Mouse (Mus musculus) myocyte (in vitro differentiated cells): Measurements from ENCODE around the gene Mx1. TPM values are rescaled to one million over a fixed set of nuclear protein-coding genes. Genes with fewer than 3 reads are reported as not detected.

Source experiments
- H3K27me3 ChIP-seq: one replicate; pipeline ENCODE4 v1.6.1; 2011; ENCODE audit not compliant: control insufficient read depth, insufficient read depth, insufficient read length
- H3K36me3 ChIP-seq: one replicate; pipeline ENCODE4 v1.6.1; 2011; ENCODE audit not compliant: control insufficient read depth, insufficient read depth
- H3K4me2 ChIP-seq: one replicate; pipeline ENCODE4 v1.6.1; 2011; ENCODE audit warnings: low read depth, control low read depth
- H3K4me3 ChIP-seq: one replicate; pipeline ENCODE4 v1.5.1; 2011; ENCODE audit warnings: mild to moderate bottlenecking, control low read depth, moderate library complexity
- H3K79me2 ChIP-seq: one replicate; pipeline ENCODE4 v1.6.1; 2011; ENCODE audit not compliant: control insufficient read depth, insufficient read depth
- H3ac ChIP-seq: one replicate; pipeline ENCODE4 v1.6.1; 2011; ENCODE audit not compliant: control insufficient read depth, insufficient read length
- CEBPB ChIP-seq: IDR thresholded peaks from 2 replicates; pipeline ENCODE4 v1.6.1; 2011; ENCODE audit warnings: mild to moderate bottlenecking, moderate library complexity; ENCODE audit not compliant: poor library complexity, insufficient read depth, severe bottlenecking
- E2F4 ChIP-seq: IDR thresholded peaks from one replicate; pipeline ENCODE4 v1.6.1; 2011; ENCODE audit warnings: mild to moderate bottlenecking, control low read depth, moderate library complexity; ENCODE audit not compliant: insufficient read depth
- MAX ChIP-seq: IDR thresholded peaks from one replicate; pipeline ENCODE4 v1.6.1; 2011; ENCODE audit warnings: low read depth, mild to moderate bottlenecking, control low read depth
- MYOD1 ChIP-seq, 3 experiments: IDR thresholded peaks; one replicate each; pipeline ENCODE4 v1.6.1; 2011; ENCODE audit warnings: control low read depth in 2 of 3, low read depth in 2 of 3, mild to moderate bottlenecking in 2 of 3, moderate library complexity in 1 of 3; ENCODE audit not compliant: insufficient read length in 2 of 3, control insufficient read depth in 1 of 3
- MYOG ChIP-seq, 3 experiments: IDR thresholded peaks; one replicate each; pipeline ENCODE4 v1.6.1; 2011; ENCODE audit warnings: control low read depth in 2 of 3, low read depth in 2 of 3, mild to moderate bottlenecking in 2 of 3; ENCODE audit not compliant: insufficient read length in 2 of 3, control insufficient read depth in 1 of 3, insufficient read depth in 1 of 3
- POLR2A ChIP-seq: IDR thresholded peaks from one replicate; pipeline ENCODE4 v1.6.1; 2011; ENCODE audit warnings: low read depth, mild to moderate bottlenecking, control low read depth, moderate library complexity; ENCODE audit not compliant: insufficient read length
- POLR2AphosphoS2 ChIP-seq: IDR thresholded peaks from one replicate; pipeline ENCODE4 v1.6.1; 2011; ENCODE audit warnings: low read depth, control low read depth; ENCODE audit not compliant: insufficient read length
- REST ChIP-seq: IDR thresholded peaks from one replicate; pipeline ENCODE4 v1.6.1; 2011; ENCODE audit warnings: mild to moderate bottlenecking, control low read depth, moderate library complexity; ENCODE audit not compliant: insufficient read depth, insufficient read length
- SRF ChIP-seq: IDR thresholded peaks from one replicate; pipeline ENCODE4 v1.6.1; 2011; ENCODE audit warnings: low read depth; ENCODE audit not compliant: control insufficient read depth, insufficient read length
- TCF12 ChIP-seq: IDR thresholded peaks from one replicate; pipeline ENCODE4 v1.6.1; 2011; ENCODE audit warnings: mild to moderate bottlenecking, control low read depth; ENCODE audit not compliant: poor library complexity, insufficient read depth, severe bottlenecking
- TCF3 ChIP-seq: IDR thresholded peaks from one replicate; pipeline ENCODE4 v1.6.1; 2011; ENCODE audit warnings: low read depth, control low read depth; ENCODE audit not compliant: insufficient read length
- USF1 ChIP-seq: IDR thresholded peaks from one replicate; pipeline ENCODE4 v1.6.1; 2011; ENCODE audit warnings: low read depth, mild to moderate bottlenecking, control low read depth, moderate library complexity
- polyA plus RNA-seq: library from polyadenylated mRNA; unstranded; fragments of >200 nt; fragmentation: generic; extraction: Trizol; gene quantifications from one replicate; pipeline ENCODE4 v1.2.1, GENCODE M21; 2012; ENCODE audit warnings: missing spikeins

Mx1 gene
- polyA plus RNA-seq, 1 experiment: 0.02 TPM

- Histone ChIP-seq H3K27me3 (no peaks in the 10 kb centered on the region), H3K4me3 (no peak overlapping the region), H3K4me2 (no peak overlapping the region), H3K36me3 (no peaks in the 10 kb centered on the region), H3ac (no peak overlapping the region), H3K79me2 (no peaks in the 10 kb centered on the region)
- TF ChIP-seq TCF3: no peak
- TF ChIP-seq USF1: no peak
- TF ChIP-seq CEBPB: no peak
These were observed 1.4 kb downstream of the Mx1 start for GRCm38 (mm10) chr16:97461271-97461670.

- Histone ChIP-seq H3K79me2 (no peaks in the 10 kb centered on the region), H3ac (no peak overlapping the region), H3K4me3 (no peak overlapping the region), H3K27me3 (no peaks in the 10 kb centered on the region), H3K36me3 (no peaks in the 10 kb centered on the region), H3K4me2 (no peak overlapping the region)
- TF ChIP-seq REST (no peak), USF1 (no peak)
These were observed 2.9 kb downstream of the Mx1 start for GRCm38 (mm10) chr16:97459831-97460230.

- Histone ChIP-seq H3K27me3 (no peaks in the 10 kb centered on the region), H3K4me2 (no peak overlapping the region)
- no peak for TF ChIP-seq MAX
- no peak for TF ChIP-seq E2F4
- TF ChIP-seq SRF: no peak
- no peak for TF ChIP-seq MYOG (IDR thresholded peaks at IDR 0.05; ENCODE audit: control insufficient read depth in 1 of 3, insufficient read depth in 1 of 3, insufficient read length in 2 of 3, low read depth in 2 of 3)
- TF ChIP-seq REST: no peak
- TF ChIP-seq USF1: no peak
- no peak for TF ChIP-seq TCF3
- TF ChIP-seq POLR2AphosphoS2: no peak
- no peak for TF ChIP-seq POLR2A
- TF ChIP-seq MYOD1 (IDR thresholded peaks at IDR 0.05; ENCODE audit: control insufficient read depth in 1 of 3, insufficient read length in 2 of 3, low read depth in 2 of 3): no peak
- TF ChIP-seq CEBPB: no peak
- no peak for TF ChIP-seq TCF12
These were observed 15.3 kb downstream of the Mx1 start for GRCm38 (mm10) chr16:97447386-97447785.

GRCm38 (mm10) chr16:97443670-97444263 lies 18.9 kb downstream of the Mx1 start:
- H3K4me2 ChIP-seq: no peak overlapping the region
- no peak overlapping the region for H3ac ChIP-seq
- H3K36me3 ChIP-seq: no peaks in the 10 kb centered on the region
- no peak overlapping the region for H3K4me3 ChIP-seq
- no peaks in the 10 kb centered on the region for H3K27me3 ChIP-seq
- no peaks in the 10 kb centered on the region for H3K79me2 ChIP-seq
- TF ChIP-seq POLR2AphosphoS2 (no peak), POLR2A (no peak), TCF3 (no peak), TCF12 (no peak), CEBPB (no peak), MYOD1 (IDR thresholded peaks at IDR 0.05; ENCODE audit: control insufficient read depth in 1 of 3, insufficient read length in 2 of 3, low read depth in 2 of 3) (no peak), MAX (no peak), USF1 (no peak), E2F4 (no peak), REST (no peak), MYOG (IDR thresholded peaks at IDR 0.05; ENCODE audit: control insufficient read depth in 1 of 3, insufficient read depth in 1 of 3, insufficient read length in 2 of 3, low read depth in 2 of 3) (no peak), SRF (no peak)

More at GRCm38 (mm10) chr16:97447386-97447785, 15.3 kb downstream of the Mx1 start:
- Histone ChIP-seq H3K79me2 (no peaks in the 10 kb centered on the region), H3ac (no peak overlapping the region), H3K4me3 (no peak overlapping the region), H3K36me3 (no peaks in the 10 kb centered on the region)

DNA sequence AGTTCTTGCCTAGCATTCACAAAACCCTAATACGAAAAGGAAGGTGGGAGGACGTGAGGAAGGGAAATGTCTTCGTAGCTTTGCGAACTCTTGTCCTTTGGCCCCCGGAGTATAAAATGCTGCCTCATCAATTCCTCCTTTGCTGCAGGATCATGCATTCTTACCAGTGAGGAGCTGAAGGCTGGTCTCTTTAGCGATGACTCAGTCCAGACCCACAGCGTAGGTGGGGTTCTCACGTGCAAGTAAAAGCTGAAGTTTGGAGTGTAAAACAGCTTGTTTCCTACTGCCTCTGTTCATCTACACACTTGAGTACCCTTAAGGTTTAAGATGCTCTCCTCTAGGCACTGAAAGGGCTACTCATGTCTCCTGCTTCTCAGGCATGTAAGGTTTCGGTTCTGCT lies 20.7 kb downstream of the Mx1 start:
- H3K36me3 ChIP-seq: no peaks in the 10 kb centered on the region
- TF ChIP-seq SRF (no peak), REST (no peak), MYOG (IDR thresholded peaks at IDR 0.05; ENCODE audit: control insufficient read depth in 1 of 3, insufficient read depth in 1 of 3, insufficient read length in 2 of 3, low read depth in 2 of 3) (no peak), POLR2AphosphoS2 (no peak), USF1 (no peak), E2F4 (no peak), TCF12 (no peak)
- H3ac ChIP-seq: no peak overlapping the region
- no peaks in the 10 kb centered on the region for H3K27me3 ChIP-seq
- no peak overlapping the region for H3K4me2 ChIP-seq
- no peak overlapping the region for H3K4me3 ChIP-seq
- H3K79me2 ChIP-seq: no peaks in the 10 kb centered on the region
